Mouse (Mus musculus) heart, embryonic 16.5 days (tissue): ENCODE measurements around the gene 1700019A02Rik. TPM values are rescaled to one million over a fixed set of nuclear protein-coding genes. Genes with fewer than 3 reads are reported as not detected.

Experiments
- ATAC-seq: fragments of 200-750 bp; cut with Nextera tagmentation; replicated peaks from 2 replicates; pipeline ENCODE4 v1.8.0; 2017; ENCODE audit warnings: moderate number of reproducible peaks; ENCODE audit not compliant: insufficient read depth, low FRiP score; ENCODE audit errors: extremely low read depth
- H3K27ac ChIP-seq: fragments of 300-500 bp; sonication (generic); 2 replicates; pipeline ENCODE4 v1.5.1; 2014; ENCODE audit warnings: mild to moderate bottlenecking, low read length, control low read depth, moderate library complexity
- H3K27me3 ChIP-seq: fragments of 300-500 bp; sonication (generic); 2 replicates; pipeline ENCODE4 v1.6.1; 2014; ENCODE audit warnings: low read length, mixed read lengths; ENCODE audit not compliant: control insufficient read depth, insufficient read depth
- H3K36me3 ChIP-seq: fragments of 300-500 bp; sonication (generic); 2 replicates; pipeline ENCODE4 v1.6.1; 2014; ENCODE audit not compliant: control insufficient read depth, insufficient read depth
- H3K4me1 ChIP-seq: fragments of 300-500 bp; sonication (generic); 2 replicates; pipeline ENCODE4 v1.6.1; 2014; ENCODE audit warnings: low read length, mixed read lengths; ENCODE audit not compliant: control insufficient read depth, insufficient read depth
- H3K4me2 ChIP-seq: fragments of 300-500 bp; sonication (generic); 2 replicates; pipeline ENCODE4 v1.6.1; 2014; ENCODE audit warnings: low read depth, mild to moderate bottlenecking, control low read depth, low read length
- H3K4me3 ChIP-seq: fragments of 300-500 bp; sonication (generic); 2 replicates; pipeline ENCODE4 v1.5.1; 2014; ENCODE audit warnings: mild to moderate bottlenecking, control low read depth, low read length
- H3K9ac ChIP-seq: fragments of 300-500 bp; sonication (generic); 2 replicates; pipeline ENCODE4 v1.6.1; 2014; ENCODE audit warnings: low read length, control low read depth
- H3K9me3 ChIP-seq: fragments of 300-500 bp; sonication (generic); replicated peaks from 2 replicates; pipeline ENCODE4 v1.6.1; 2016; ENCODE audit warnings: low read length; ENCODE audit not compliant: control insufficient read depth
- WGBS: fragments of 180-500 bp; shearing (Covaris S2); extraction: QIAGEN DNeasy Blood & Tissue Kit; methylation state at CpG from one replicate; pipeline ENCODE4 v1.1.7; 2014; 5-methylcytosine and 5-hydroxymethylcytosine counted together
- polyA plus RNA-seq: library from polyadenylated mRNA; unstranded; fragments of >200 nt; fragmentation: Nextera tagmentation; extraction: Ambion mirVana; gene quantifications from 2 replicates; pipeline ENCODE4 v1.2.1, GENCODE M21; 2015

The 1700019A02Rik gene
- polyA plus RNA-seq: not detected in 2 replicates

- Histone ChIP-seq H3K4me2 (no peak within 1 kb of the TSS), H3K27me3 (no peaks in the 10 kb centered on the region), H3K9ac (no peak within 1 kb of the TSS), H3K9me3 (no peaks in the 10 kb centered on the region), H3K4me1 (no peaks in the 10 kb centered on the region), H3K36me3 (no peaks in the 10 kb centered on the region), H3K4me3 (no peak within 1 kb of the TSS), H3K27ac (no peak within 1 kb of the TSS)
- 90% methylated on average over 8 of the region's 8 CpGs for WGBS
- no peak for ATAC-seq
Observed at GRCm38 (mm10) chr1:53187536-53187935, at the start of gene 1700019A02Rik. Gene 1700019A02Rik, minus strand, starts transcription at chr1:53187636.

- WGBS: 22% methylated on average over 1 of the region's 1 CpGs
- H3K27ac ChIP-seq: no peak overlapping the region
Observed at GRCm38 (mm10) chr1:53226063-53226462, 38.6 kb upstream of the 1700019A02Rik start.

GRCm38 (mm10) chr1:53225616-53226015 lies 38.2 kb upstream of the 1700019A02Rik start:
- H3K4me2 ChIP-seq: no peak overlapping the region
- no peaks in the 10 kb centered on the region for H3K9me3 ChIP-seq
- H3K36me3 ChIP-seq: no peaks in the 10 kb centered on the region
- H3K27ac ChIP-seq: no peak overlapping the region
- peaks cover 3% of the 10 kb centered on the region; the same call in 1 of the 2 replicates for H3K4me1 ChIP-seq
- 50% methylated on average over 3 of the region's 3 CpGs for WGBS
- H3K4me3 ChIP-seq: no peak overlapping the region
- H3K27me3 ChIP-seq: no peaks in the 10 kb centered on the region
- no peak for ATAC-seq
- H3K9ac ChIP-seq: no peak overlapping the region

More at GRCm38 (mm10) chr1:53226063-53226462, 38.6 kb upstream of the 1700019A02Rik start:
- Histone ChIP-seq H3K4me1 (peaks cover 3% of the 10 kb centered on the region; the same call in 1 of the 2 replicates), H3K9ac (no peak overlapping the region), H3K4me2 (no peak overlapping the region), H3K27me3 (no peaks in the 10 kb centered on the region), H3K9me3 (no peaks in the 10 kb centered on the region), H3K36me3 (no peaks in the 10 kb centered on the region), H3K4me3 (no peak overlapping the region)
- no peak for ATAC-seq

GRCm38 (mm10) chr1:53224775-53225174 lies 37.3 kb upstream of the 1700019A02Rik start:
- no peak overlapping the region for H3K4me3 ChIP-seq

GRCm38 (mm10) chr1:53210136-53210535 lies 22.7 kb upstream of the 1700019A02Rik start:
- Histone ChIP-seq H3K36me3 (no peaks in the 10 kb centered on the region), H3K4me3 (no peak overlapping the region), H3K4me2 (no peak overlapping the region), H3K9ac (no peak overlapping the region), H3K4me1 (peaks cover 6% of the 10 kb centered on the region; the same call in 1 of the 2 replicates), H3K9me3 (no peaks in the 10 kb centered on the region), H3K27me3 (no peaks in the 10 kb centered on the region), H3K27ac (no peak overlapping the region)
- ATAC-seq: no peak

More at GRCm38 (mm10) chr1:53224775-53225174, 37.3 kb upstream of the 1700019A02Rik start:
- Histone ChIP-seq H3K9ac (no peak overlapping the region), H3K4me2 (no peak overlapping the region), H3K4me1 (peaks cover 3% of the 10 kb centered on the region; the same call in 1 of the 2 replicates), H3K27me3 (no peaks in the 10 kb centered on the region), H3K9me3 (no peaks in the 10 kb centered on the region), H3K36me3 (no peaks in the 10 kb centered on the region), H3K27ac (no peak overlapping the region)
- 71% methylated on average over 1 of the region's 1 CpGs for WGBS
- ATAC-seq: no peak

GRCm38 (mm10) chr1:53203902-53204301 lies 16.5 kb upstream of the 1700019A02Rik start:
- no peaks in the 10 kb centered on the region for H3K9me3 ChIP-seq
- no peak overlapping the region for H3K4me2 ChIP-seq
- no peak overlapping the region for H3K4me3 ChIP-seq
- WGBS: 65% methylated on average over 2 of the region's 2 CpGs
- no peak overlapping the region for H3K27ac ChIP-seq
- no peaks in the 10 kb centered on the region for H3K27me3 ChIP-seq
- H3K9ac ChIP-seq: no peak overlapping the region
- ATAC-seq: no peak
- H3K36me3 ChIP-seq: no peaks in the 10 kb centered on the region
- peaks cover 4% of the 10 kb centered on the region for H3K4me1 ChIP-seq

- no peak for ATAC-seq
- no peak overlapping the region for H3K4me3 ChIP-seq
- H3K4me2 ChIP-seq: no peak overlapping the region
- peaks cover 4% of the 10 kb centered on the region for H3K4me1 ChIP-seq
- no peaks in the 10 kb centered on the region for H3K36me3 ChIP-seq
- no peak overlapping the region for H3K9ac ChIP-seq
- H3K27ac ChIP-seq: no peak overlapping the region
- no peaks in the 10 kb centered on the region for H3K9me3 ChIP-seq
- no peaks in the 10 kb centered on the region for H3K27me3 ChIP-seq
- 73% methylated on average over 2 of the region's 2 CpGs for WGBS
Observed at GRCm38 (mm10) chr1:53201630-53202199, 14.3 kb upstream of the 1700019A02Rik start.

GRCm38 (mm10) chr1:53194536-53194935 lies 7.1 kb upstream of the 1700019A02Rik start:
- H3K4me2 ChIP-seq: no peak overlapping the region
- 60% methylated on average over 3 of the region's 3 CpGs for WGBS
- no peaks in the 10 kb centered on the region for H3K4me1 ChIP-seq
- H3K9ac ChIP-seq: no peak overlapping the region
- no peaks in the 10 kb centered on the region for H3K27me3 ChIP-seq
- no peaks in the 10 kb centered on the region for H3K9me3 ChIP-seq
- H3K4me3 ChIP-seq: no peak overlapping the region
- no peak for ATAC-seq
- H3K27ac ChIP-seq: no peak overlapping the region
- no peaks in the 10 kb centered on the region for H3K36me3 ChIP-seq

- 85% methylated on average over 3 of the region's 3 CpGs for WGBS
Observed at GRCm38 (mm10) chr1:53191234-53191633, 3.8 kb upstream of the 1700019A02Rik start.

More at GRCm38 (mm10) chr1:53191234-53191633, 3.8 kb upstream of the 1700019A02Rik start:
- Histone ChIP-seq H3K4me3 (no peak overlapping the region), H3K9me3 (no peaks in the 10 kb centered on the region), H3K4me2 (no peak overlapping the region), H3K27ac (no peak overlapping the region), H3K9ac (no peak overlapping the region), H3K27me3 (no peaks in the 10 kb centered on the region), H3K4me1 (no peaks in the 10 kb centered on the region), H3K36me3 (no peaks in the 10 kb centered on the region)
- no peak for ATAC-seq
